ENCODE assay signal across 16 mouse cellular contexts in genomic region chr1:87032466-87032865, GRCm38 (mm10). TPM values are rescaled to one million over a fixed set of nuclear protein-coding genes. Genes with fewer than 3 reads are reported as not detected.
DNase-seq lines count a peak whose midpoint lies in the region; ATAC-seq lines count a peak whose summit lies in the region.
"Had no signal": no experiment of that assay in that cellular context is flagged by ENCODE, and none has a peak within 500 bp of the region (broad histone marks: within the 10 kb centered on the region; RNA-seq: fewer than 3 reads in every experiment).

No protein-coding gene starts in this region.

- no peaks in the 10 kb centered on the region for H3K9me3 ChIP-seq in liver, embryonic 16.5 days (replicated peaks; ENCODE audit: control insufficient read depth, low read length)
- H3K9me3 ChIP-seq in liver, embryonic 12.5 days (replicated peaks): no peaks in the 10 kb centered on the region
- H3K9me3 ChIP-seq: heart, embryonic 12.5 days; hindbrain, embryonic 13.5 days; liver, embryonic 15.5 days had no signal

- no peaks in the 10 kb centered on the region for H3K27me3 ChIP-seq in liver, embryonic 16.5 days (ENCODE audit: control insufficient read depth, insufficient read depth, low read depth, low read length)
- no peaks in the 10 kb centered on the region for H3K27me3 ChIP-seq in liver, embryonic 12.5 days (replicated peaks)
- H3K27me3 ChIP-seq: heart, embryonic 12.5 days; hindbrain, embryonic 13.5 days; liver, embryonic 15.5 days had no signal

- H3K36me3 ChIP-seq in liver, embryonic 16.5 days (ENCODE audit: control insufficient read depth, insufficient read depth): no peaks in the 10 kb centered on the region
- H3K36me3 ChIP-seq in liver, embryonic 12.5 days: no peaks in the 10 kb centered on the region
- H3K36me3 ChIP-seq: heart, embryonic 12.5 days; hindbrain, embryonic 13.5 days; liver, embryonic 15.5 days had no signal

- H3K27ac ChIP-seq in liver, embryonic 16.5 days (ENCODE audit: low read length): no peak overlapping the region
- no peak overlapping the region for H3K27ac ChIP-seq in liver, embryonic 12.5 days
- H3K27ac ChIP-seq: liver, embryonic 15.5 days had no signal

- no peak overlapping the region for H3K9ac ChIP-seq in liver, embryonic 16.5 days (ENCODE audit: low read depth, low read length)
- no peak overlapping the region for H3K9ac ChIP-seq in liver, embryonic 12.5 days
- H3K9ac ChIP-seq: heart, embryonic 12.5 days; hindbrain, embryonic 13.5 days; liver, embryonic 15.5 days had no signal

- 0 out of 2 replicates have a peak, but pooled peaks have one; percentile 21 for ATAC-seq in liver, embryonic 16.5 days (ENCODE audit: low read depth)
- no peak for ATAC-seq in liver, embryonic 12.5 days

- H3K4me3 ChIP-seq in liver, embryonic 16.5 days (ENCODE audit: low read depth, low read length): no peak overlapping the region
- H3K4me3 ChIP-seq in liver, embryonic 12.5 days: no peak overlapping the region
- H3K4me3 ChIP-seq: erythroblast, embryonic 14.5 days; heart, embryonic 12.5 days; hindbrain, embryonic 13.5 days; liver, embryonic 15.5 days had no signal

- H3K4me2 ChIP-seq in liver, embryonic 16.5 days (ENCODE audit: low read depth, low read length): no peak overlapping the region
- no peak overlapping the region for H3K4me2 ChIP-seq in liver, embryonic 12.5 days
- H3K4me2 ChIP-seq: heart, embryonic 12.5 days; hindbrain, embryonic 13.5 days; liver, embryonic 15.5 days; midbrain, embryonic 11.5 days had no signal

- WGBS in liver, embryonic 16.5 days (ENCODE audit: insufficient replicate concordance): 53% methylated on average over 7 of the region's 7 CpGs
- WGBS in liver, embryonic 12.5 days (ENCODE audit: insufficient replicate concordance): 44% methylated on average over 7 of the region's 7 CpGs

- peak; percentile 37 for DNase-seq in A20 (ENCODE audit: low read depth, low spot score)
- DNase-seq in MEL-GATA-1-ER (ENCODE audit: extremely low read depth, low read depth): peak; percentile 23
- DNase-seq in cerebellum, postnatal 25 days: peak; percentile 83 to 85
- no peak for DNase-seq in MN1 (ENCODE audit: low spot score)
- DNase-seq in spleen, postnatal 14 days (ENCODE audit: low spot score in 2 of 2): no peak
- DNase-seq: adrenal gland, postnatal 14 days; right cerebral cortex, postnatal 14 days; thymus, postnatal 36 days had no signal

- no peaks in the 10 kb centered on the region for H3K4me1 ChIP-seq in liver, embryonic 16.5 days (ENCODE audit: control insufficient read depth, low read depth, low read length)
- H3K4me1 ChIP-seq in liver, embryonic 12.5 days: peaks cover 13% of the 10 kb centered on the region

RNA-seq across cellular contexts. Expression of gene Alppl2, which starts 57.3 kb away (rescaled TPM):
- polyA plus RNA-seq in liver, embryonic 16.5 days (2015; fragmentation: Nextera tagmentation; extraction: Ambion mirVana): not detected in 2 replicates
- 0.14 TPM in 1 of 2 replicates, not detected in the other for polyA plus RNA-seq in liver, embryonic 12.5 days (2016; fragmentation: Nextera tagmentation; extraction: Ambion mirVana)
- polyA plus RNA-seq: erythroblast, embryonic 14.5 days; frontal cortex, adult 2 months; heart, embryonic 12.5 days; hindbrain, embryonic 13.5 days; liver, embryonic 15.5 days; midbrain, embryonic 11.5 days had no signal

Comparison
In these comparisons a context has a peak if more than half of its experiments do, and no peak if none do; other contexts are left out.
1. DNase-seq: peak in A20 (single experiment), MEL-GATA-1-ER (single experiment) and cerebellum, postnatal 25 days (2 of 2); none in MN1 (single experiment) and spleen, postnatal 14 days (0 of 2).